Mouse (Mus musculus) spleen, postnatal 4 days (tissue): ENCODE results near the gene B430305J03Rik.
A peak's percentile ranks its signal among the peaks of the same experiment; 100 is the strongest.

Experiments used
- DNase-seq, 2 experiments: peaks; one replicate each; pipeline ENCODE4 v3.0.0; 2022; ENCODE audit warnings: low spot score in 2 of 2

B430305J03Rik gene

DNA sequence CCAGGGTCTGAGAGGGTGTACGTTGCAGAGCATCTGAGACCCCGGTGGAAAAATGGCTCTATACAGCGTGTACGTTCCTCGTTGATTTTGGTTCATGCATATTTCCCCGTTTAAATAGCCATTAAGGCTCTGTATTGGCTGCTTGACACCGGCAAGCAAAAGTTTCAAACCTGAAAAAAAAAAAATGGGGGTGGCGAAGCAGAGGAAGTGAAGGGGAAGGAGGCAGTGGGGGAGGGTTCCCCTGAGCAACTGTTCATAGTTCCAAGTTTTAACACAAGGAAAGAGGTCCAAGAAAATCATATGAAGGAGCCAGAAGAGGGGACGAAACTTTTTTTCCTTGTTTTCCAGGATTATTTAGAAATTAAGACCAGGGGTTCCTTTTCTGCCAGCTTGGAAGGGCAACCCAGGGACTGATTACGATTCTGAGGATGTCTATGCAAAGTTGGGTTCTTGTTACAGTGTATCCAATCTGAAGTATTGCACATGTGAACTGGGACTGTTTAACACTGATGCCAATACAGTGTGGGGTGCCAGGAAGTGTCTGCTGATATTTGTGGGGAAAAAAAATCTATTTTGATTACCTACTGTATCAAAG is at the start of gene B430305J03Rik:
B430305J03Rik (minus strand) TSS at position 173 of the 595 bp plus-strand sequence.
- DNase-seq, result peak in 1 of 2 experiments; percentile 16

DNA sequence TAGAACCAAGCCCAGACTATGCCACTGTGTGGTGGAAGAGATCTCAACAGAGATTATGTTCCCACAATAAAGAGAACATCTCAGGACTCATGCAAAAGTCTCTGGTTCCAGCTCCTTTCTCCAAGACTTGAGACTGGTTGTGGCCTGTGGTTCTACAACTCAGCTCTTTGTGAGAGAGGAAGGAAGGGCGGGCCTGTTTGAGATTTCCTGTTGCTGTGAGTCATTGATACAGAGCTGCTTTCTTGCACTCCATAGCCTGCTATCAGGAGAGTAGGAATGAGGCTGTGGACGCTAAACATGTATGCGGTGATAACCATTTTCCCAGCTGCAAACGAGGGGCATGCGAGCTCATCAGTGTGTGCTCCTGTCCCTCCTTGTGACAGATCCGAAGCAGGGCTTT is 43.9 kb upstream of the B430305J03Rik start:
- peak in 1 of 2 experiments; percentile 18 for DNase-seq

DNA sequence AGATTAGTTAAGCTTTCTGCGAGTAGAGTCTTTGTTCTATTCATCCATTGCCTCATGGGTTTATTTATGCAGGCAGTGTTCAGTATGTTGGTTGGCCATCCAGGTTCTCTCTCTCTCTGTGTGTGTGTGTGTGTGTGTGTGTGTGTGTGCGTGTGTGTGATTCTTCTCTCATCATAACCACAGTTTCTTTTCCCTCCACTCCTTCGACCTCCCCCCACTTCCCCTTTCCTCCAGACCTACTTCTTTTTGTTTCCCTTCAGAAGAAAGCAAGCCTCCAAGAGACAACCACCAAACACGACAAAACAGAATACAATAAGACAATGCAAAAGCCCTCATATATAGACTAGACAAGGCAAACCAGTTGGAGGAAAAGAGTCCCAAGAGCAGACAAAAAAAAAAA is 41.2 kb upstream of the B430305J03Rik start:
- no peak for DNase-seq

DNA sequence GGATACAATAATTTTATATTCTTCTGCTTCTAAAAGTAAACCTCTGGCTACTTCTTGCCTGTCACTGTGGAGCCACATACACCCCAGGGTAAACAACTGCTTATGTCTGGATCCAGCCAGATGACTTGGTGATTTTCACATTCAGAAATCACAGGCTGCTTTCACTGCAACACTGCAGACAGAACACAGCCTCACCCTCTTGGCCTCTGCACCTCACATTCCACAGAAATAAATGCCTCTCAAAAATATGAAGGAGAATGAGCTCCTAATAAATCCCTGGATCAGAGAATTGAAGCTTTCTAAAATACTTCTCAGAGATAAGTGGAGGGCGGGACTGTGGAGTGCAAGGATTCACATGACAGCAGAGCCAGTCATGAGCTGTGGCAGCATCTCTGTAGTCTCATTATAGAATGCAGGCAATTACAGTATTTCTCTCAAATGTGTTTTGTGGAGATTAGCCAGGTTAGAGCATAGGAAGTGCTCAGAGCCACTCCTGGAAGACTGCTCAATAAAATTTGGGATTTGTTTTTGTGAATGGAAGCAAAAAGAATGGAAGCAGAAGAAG is 35.2 kb upstream of the B430305J03Rik start:
- no peak for DNase-seq

DNA sequence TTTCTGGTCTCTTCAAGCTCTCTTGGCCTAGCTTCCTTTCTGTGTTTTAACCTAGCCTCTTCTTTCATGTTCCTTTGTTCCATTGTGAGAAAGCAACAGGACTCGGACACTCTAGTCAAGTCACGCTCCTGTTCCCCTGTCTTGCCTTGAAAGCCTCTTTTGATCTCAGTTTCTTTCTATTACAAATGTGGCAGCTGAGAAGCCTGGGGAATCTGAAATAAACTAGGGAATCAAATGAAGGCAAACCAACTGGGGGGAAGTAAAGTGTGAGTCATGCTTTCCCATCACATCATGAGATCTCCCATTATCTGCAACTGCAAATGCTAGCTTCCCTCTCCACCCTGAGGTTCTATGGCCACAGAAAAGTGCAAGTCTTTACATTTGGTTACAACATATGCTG is 31.0 kb upstream of the B430305J03Rik start:
- DNase-seq, result no peak

DNA sequence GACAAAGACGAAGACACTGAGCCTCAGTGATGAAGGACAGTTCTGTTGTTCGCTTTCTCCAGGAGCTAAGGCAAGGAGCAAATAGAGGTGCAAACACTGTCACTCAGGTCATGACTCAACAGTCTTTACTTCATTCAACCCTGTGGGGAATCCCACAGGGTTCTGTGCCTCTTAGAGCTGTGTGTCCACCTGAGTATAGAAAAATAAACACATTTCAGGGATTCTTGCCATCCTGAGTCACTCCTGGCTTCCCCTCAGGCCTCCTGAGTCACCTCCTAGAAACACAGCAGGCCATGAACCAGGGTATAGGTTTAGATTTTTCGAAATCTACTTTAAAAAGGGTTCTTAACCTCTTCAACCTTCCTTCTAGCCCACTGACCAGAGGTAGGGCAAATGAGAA is 29.6 kb upstream of the B430305J03Rik start:
- DNase-seq, result no peak

DNA sequence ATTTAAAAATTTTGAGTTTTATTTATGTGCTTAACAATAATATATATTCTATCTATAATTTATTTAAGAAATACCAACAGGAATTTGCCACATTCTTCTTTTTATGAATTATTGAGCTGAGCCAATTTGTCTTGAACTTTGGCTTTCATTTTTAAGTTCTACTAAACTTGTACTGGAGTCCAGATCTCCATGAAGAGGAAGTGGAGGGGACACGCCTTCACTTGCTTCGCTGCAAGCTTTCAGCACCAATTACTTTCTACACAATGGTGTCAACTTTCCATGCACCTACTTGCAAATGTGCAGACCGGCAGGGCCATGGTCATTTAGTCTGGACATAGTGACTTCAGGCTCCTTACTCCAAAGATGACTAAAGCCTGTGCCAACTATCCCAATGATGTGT is 27.8 kb upstream of the B430305J03Rik start:
- DNase-seq, result no peak

DNA sequence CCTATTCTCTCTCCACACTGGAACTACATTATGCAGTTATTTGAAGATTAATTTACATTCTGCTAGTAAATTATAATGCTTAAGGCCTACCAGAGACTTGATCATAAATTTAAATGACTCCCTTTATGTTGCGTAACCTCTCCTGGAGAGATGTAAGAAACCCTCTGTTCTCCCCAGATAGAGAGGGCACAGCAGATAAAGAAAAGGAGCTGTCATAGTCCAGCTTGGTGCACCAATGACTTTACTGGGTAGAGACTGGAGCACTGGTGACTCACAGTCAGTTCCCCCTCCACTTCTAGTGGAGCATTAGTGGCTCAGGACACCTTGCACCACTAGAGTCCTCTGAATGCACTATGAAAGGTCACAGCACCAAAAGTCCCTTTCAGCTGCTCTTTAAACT is 27.1 kb upstream of the B430305J03Rik start:
- no peak for DNase-seq

DNA sequence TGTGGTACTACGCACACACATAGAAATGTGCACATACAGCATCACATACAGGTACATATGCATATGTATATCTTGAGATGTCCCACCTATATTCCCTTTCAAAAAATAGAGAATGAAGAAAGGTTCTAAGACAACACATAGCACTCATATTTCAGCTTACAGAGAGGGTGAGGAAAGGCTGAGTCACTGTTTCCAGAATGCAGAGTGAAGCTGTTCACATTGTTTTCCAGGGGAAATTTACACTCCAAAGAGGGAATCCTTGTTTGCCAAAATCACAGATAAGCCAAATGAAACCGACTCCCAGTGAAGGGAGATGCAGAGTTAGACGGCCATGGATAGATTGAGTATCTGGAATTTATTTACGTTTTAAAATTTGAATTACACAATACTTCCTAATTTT is 25.8 kb upstream of the B430305J03Rik start:
- no peak for DNase-seq

DNA sequence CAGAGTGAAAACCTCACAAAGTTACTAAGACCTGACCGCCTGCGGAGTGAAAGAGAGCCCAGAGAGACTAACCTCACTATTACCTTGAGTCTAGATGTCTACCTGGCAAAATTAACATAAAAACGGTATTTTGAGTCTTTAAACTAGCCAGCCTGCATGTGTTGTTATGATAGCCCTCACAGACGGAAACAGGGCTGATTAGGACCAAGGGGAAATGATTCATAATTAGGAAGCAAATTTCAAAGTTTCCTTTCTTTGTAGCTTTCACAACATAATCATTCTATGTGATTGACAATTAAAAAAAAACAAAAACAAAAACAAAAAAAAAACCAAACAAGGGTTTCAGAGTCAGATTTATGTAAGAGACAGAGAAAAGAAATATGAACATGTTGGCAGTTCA is 20.6 kb upstream of the B430305J03Rik start:
- no peak for DNase-seq

DNA sequence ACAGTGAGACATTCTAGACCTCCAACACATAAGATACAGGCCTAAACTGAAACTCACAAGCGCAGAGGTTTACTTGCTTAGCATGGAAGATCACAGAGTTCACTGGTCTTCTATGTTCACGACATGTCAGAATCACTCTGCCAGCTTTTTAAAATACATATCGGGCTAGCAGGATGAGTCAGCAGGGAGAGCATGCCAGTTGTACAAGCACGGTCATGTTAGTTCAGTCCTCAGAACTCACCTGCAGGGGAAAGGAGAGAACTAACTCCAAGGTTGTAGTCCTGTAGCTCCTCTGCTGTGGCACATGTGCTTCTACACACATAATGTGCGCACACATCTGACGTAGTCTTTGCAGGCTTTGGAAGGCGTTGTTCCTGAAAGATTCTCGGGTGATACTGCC is 10.2 kb upstream of the B430305J03Rik start:
- no peak for DNase-seq

DNA sequence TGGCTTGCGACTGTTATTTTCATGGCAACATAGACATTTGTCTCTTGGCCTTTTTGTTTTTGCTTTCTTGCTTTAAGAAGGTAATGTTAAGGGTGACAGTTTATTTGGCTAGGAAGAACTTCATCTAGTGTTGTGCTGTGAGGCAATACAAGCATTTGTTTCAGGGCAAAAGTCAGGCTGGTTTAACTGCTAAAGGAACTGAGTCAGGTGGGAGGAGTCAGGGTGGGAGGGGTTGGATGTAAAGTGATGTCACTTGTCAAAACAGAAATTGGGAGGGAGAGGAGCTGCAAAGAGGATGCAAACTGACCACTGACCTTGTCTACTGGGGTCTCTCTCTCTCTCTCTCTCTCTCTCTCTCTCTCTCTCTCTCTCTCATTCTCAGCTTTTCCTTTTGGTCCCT is 2.7 kb upstream of the B430305J03Rik start:
- DNase-seq, result no peak

DNA sequence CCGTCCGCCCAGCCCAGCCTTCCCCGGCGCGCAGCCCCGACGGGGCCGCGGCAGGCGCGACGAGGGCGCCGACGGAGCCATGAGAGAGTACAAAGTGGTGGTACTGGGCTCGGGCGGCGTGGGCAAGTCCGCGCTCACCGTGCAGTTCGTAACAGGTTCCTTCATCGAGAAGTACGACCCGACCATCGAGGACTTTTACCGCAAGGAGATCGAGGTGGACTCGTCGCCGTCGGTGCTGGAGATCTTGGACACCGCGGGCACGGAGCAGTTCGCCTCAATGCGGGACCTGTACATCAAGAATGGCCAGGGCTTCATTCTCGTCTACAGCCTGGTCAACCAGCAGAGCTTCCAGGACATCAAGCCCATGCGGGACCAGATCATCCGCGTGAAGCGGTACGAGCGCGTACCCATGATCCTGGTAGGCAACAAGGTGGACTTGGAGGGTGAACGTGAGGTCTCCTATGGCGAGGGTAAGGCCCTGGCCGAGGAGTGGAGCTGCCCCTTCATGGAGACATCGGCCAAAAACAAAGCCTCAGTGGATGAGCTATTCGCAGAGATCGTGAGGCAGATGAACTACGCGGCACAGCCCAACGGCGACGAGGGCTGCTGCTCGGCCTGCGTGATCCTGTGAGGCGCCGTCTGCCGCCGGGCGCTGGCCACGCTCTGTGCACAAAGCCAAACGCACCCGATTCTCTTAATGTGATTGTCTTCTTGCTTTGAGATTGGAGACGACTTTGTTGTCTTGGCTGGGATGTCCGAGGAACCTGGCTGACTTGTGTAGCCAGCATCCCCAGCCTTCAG is 573 bp downstream of the B430305J03Rik start:
- peak; percentile 39 to 76 for DNase-seq

DNA sequence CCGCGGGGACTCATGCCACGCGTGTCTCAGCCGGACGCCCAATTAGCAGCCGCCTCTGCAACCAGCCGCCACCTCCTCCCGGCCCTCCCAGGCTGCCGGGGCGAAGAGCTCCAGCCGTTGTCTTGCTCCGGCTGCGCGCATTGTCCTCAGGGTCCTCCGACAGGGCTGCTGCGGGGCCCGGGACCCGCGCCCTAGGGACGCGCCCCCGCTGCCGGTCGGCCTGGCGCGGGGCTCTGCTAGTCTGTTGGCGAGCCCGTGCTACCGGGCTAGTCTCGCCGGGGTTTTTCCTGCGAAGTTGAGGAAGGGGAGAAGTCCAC is 1.1 kb downstream of the B430305J03Rik start:
- DNase-seq, result no peak

DNA sequence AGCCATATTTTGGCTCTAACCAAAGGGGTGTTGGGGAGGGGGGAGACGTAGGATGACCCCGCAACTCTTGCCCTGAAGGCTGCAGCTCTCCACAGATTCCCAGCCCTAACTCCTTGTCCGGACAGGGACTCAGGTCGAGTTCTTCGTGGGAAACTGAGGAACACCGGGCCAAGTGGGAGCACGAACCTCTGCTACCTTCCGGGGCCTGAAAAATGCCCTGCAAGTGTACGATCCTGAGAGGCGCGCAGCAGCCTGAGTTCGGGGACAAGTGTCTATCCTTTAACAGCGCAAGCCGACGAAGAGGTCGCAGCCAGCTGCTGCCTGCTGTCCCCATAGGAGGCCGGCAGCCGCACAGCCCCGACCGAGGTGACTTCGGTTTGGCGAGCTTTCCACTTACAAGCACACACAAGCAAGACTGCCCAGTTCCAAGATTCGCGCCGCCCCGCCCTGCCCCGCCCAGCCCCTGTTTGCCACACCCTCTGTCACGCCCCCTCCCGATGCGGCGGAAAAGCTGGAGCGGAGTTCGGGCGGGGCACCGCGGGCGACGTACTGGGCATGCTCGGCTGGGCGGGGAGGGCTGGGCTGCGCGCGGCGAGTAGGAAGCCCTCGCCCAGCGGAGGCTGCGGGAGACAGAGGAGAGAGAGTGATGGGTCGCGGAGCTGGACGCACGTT is 1.6 kb downstream of the B430305J03Rik start:
- peak; percentile 93 to 97 for DNase-seq

DNA sequence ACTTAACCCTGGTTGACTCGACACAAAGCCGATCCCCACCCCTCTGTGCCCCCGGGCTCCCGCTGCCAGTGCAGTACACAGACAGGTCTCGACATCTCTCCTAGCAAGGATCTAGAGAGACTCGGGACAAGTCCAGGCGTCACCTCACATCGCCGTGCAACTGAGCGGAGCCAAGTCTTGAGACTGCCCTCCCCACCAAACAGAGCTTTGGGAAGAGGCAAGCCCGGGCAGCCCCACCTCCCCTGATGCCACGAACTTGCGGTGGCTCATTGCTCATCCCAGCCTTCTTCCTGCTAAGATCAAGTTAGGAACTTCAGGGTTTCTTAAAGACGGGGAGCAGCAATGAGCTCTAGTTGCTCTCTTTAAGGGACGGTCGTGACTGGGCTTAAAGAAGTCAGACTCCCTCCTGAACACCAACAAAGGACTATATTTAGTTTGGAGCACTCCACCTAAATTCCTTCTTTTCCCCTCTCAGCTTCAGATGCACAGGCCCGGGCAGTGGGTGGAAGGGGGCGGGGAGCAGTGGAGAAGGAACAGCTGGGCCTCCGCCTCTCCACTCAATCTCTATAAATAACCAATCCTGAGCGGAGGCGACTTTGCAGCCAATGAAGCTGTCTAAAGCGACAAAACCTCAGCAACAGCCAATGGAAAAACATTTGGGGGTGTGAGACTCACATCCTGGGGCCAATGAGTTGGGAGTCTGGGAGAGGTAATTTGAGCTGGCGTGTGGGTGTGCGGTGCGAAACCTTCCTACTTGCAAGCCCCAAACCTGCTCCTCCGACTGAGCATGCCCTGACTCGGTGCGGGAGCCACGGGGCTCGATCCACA is 2.4 kb downstream of the B430305J03Rik start:
- peak; percentile 76 to 83 for DNase-seq

DNA sequence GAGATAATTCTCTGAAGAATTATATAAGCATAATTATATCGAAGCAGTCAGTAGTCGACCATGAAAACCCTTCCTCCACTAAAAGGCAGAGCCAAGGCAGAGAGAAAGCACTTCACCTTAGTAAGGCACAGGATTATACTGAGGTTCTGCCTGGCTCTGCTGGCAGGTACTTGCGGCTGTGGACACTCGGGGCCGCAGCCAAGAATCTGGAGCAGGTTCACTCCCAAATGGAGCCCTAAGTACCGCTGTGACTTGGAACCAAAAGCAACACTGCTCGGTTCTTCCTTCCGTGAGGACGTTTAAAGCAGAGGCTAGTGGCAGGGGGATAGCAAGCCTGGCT is 3.0 kb downstream of the B430305J03Rik start:
- DNase-seq, result no peak

DNA sequence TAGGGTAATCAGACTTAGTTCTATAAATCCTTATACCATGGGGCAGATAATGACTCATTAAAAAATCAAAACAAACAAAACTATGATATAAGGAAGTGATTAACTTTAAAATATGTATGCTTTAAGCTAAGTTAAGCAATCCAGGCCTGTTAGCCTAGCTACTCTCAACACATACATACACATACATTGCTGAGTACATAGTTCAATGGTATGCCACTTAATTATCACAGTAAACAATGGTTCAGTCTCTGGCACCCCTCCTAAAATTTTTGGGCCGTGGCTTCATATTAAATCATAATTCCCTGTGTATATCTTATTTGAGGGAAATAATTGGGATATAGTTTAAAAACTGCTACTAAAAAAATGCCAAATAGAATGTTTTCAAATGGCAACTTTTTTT is 4.4 kb downstream of the B430305J03Rik start, which contains the start of gene Rap2b:
Rap2b (plus strand) TSS at position 301 of the 400 bp plus-strand sequence.
- no peak for DNase-seq

DNA sequence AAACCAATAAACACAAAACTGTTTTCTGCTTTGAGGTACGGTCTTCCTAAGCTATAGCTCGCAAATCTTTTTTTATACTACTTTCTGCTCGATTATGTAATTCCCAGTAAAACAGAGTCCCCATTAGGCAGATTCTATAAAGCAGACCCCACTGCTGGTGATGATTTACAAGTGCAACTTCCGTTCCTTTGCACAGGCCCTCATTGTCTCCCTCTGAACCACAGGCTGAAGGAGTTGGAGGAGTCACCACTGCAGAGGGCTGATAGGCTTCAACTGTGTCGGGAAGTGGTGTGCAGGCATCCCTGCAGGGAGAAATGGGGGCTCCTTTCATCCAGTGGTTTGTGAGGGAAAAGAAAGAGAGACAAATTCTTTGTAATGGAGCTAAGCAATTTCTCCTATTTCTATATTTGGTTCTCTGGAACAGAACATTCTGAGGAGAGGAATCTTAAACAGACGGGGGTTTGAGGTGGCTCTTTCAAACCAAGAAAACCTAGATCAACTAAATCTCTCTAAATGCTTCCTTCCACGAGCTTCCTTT is 6.9 kb downstream of the B430305J03Rik start:
- no peak for DNase-seq

DNA sequence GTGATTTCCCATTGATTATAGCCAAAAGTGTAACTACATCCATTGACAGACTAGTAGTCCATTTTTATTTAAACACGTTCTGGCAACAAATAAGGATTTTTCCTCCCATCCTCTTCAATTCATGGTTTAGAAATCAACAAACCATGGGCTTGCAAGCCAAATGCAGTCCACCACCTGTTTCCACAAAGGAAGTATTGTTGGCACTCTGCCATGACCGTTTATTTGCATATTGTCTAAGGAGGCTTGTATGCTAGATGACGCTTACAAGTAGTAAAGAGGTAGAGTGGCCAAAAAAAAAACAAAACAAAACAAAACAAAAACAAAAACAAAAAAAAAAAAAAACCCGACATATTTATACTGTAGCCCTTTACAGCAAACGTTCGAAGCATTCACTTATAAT is 7.6 kb downstream of the B430305J03Rik start:
- no peak for DNase-seq

DNA sequence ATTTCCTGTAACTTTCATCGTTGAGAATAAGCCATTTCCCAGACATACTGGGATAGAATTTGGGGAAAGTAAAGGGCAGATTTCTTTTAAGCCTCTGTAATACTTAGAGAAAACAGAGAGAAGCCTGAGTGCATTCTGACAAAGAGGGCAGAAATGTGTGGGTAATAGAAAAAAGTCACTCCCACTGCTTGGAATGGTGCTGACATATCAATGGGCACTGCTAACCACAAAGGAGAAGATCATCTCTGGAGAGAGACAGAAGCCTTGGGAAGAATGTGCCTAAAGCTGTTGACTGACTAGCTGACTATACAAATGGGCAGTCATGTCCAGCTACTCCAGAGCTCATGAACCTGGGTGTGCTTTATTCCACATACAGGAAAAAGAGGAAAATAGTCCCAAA is 10.3 kb downstream of the B430305J03Rik start:
- DNase-seq, result no peak

DNA sequence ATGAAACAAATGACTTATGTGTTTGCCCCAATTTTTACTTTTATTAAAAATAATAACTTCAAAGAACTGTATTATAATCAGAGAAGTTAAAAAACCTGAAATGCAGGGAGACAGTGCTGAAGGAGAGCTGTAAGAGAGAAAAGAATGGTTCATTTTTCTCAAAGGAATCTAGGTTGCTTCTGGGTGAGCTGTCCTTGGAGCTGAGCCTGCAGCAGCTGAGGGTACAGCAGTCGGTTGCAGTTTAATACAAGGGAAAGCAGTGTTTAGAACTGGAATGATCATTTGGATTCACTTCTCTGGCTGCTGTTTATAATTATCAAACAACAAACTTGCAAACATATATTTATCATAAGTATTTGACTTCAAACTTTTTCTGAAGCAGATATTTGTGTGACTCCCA is 16.3 kb downstream of the B430305J03Rik start:
- DNase-seq, result no peak
